Mouse (Mus musculus) activated CD4-positive, CD25-positive, alpha-beta regulatory T cell, adult 4 months (primary cell): ENCODE measurements around the gene Ankrd53. TPM values are rescaled to one million over a fixed set of nuclear protein-coding genes. Genes with fewer than 3 reads are reported as not detected.
A peak's percentile ranks its signal among the peaks of the same experiment; 100 is the strongest.
"Not testable (repeated sequence)": the region's sequence is repeated elsewhere in the genome, so short reads cannot be mapped to it uniquely, and the experiment has no call there.

Experiments
- ATAC-seq: one replicate; pipeline ENCODE4 v1.8.0; 2017
- polyA plus RNA-seq, 2 experiments: library from polyadenylated mRNA; unstranded; fragments of 100-300 nt; shearing (Covaris generic); gene quantifications; one replicate each; pipeline ENCODE4 v1.2.1; 2017

The Ankrd53 gene
- polyA plus RNA-seq, 2 experiments from 2014 or later = not detected

GRCm38 (mm10) chr6:83768485-83768884, 6.0 kb downstream of the Ankrd53 start:
- ATAC-seq = no peak

GRCm38 (mm10) chr6:83774126-83774525, 11.7 kb downstream of the Ankrd53 start:
- no peak for ATAC-seq

- peak; percentile 24 for ATAC-seq
Observed at GRCm38 (mm10) chr6:83774781-83775563, 12.5 kb downstream of the Ankrd53 start.

- peak; percentile 89 for ATAC-seq
Observed at GRCm38 (mm10) chr6:83775638-83776293, 13.3 kb downstream of the Ankrd53 start, which contains the start of gene Tex261. Gene Tex261, minus strand, starts transcription at chr6:83775813.

- no peak for ATAC-seq
Observed at GRCm38 (mm10) chr6:83778306-83778705, 15.9 kb downstream of the Ankrd53 start.

GRCm38 (mm10) chr6:83779026-83779425, 16.6 kb downstream of the Ankrd53 start:
- ATAC-seq = no peak

GRCm38 (mm10) chr6:83786426-83786825, 24.0 kb downstream of the Ankrd53 start:
- ATAC-seq = no peak

- no peak for ATAC-seq
Observed at GRCm38 (mm10) chr6:83788554-83788953, 26.1 kb downstream of the Ankrd53 start.

GRCm38 (mm10) chr6:83790533-83790932, 28.1 kb downstream of the Ankrd53 start:
- not testable (repeated sequence) for ATAC-seq

GRCm38 (mm10) chr6:83791251-83791890, 28.9 kb downstream of the Ankrd53 start:
- no peak for ATAC-seq

GRCm38 (mm10) chr6:83794760-83795296, 32.4 kb downstream of the Ankrd53 start, which contains the start of gene Nagk:
Gene Nagk, plus strand, starts transcription at chr6:83794982.
- peak; percentile 95 for ATAC-seq

GRCm38 (mm10) chr6:83795492-83795900, 33.1 kb downstream of the Ankrd53 start:
- ATAC-seq = no peak

GRCm38 (mm10) chr6:83796686-83797085, 34.2 kb downstream of the Ankrd53 start:
- no peak for ATAC-seq

- ATAC-seq = no peak
Observed at GRCm38 (mm10) chr6:83802033-83802432, 39.6 kb downstream of the Ankrd53 start.

- no peak for ATAC-seq
Observed at GRCm38 (mm10) chr6:83802846-83803245, 40.4 kb downstream of the Ankrd53 start.

GRCm38 (mm10) chr6:83815801-83816200, 53.4 kb downstream of the Ankrd53 start:
- ATAC-seq = no peak

Other genes with a start within 250 kb of the Ankrd53 start
- 10 to 100 TPM; 36.5 to 47.4 TPM for gene Actg2, start 226.4 kb upstream of the Ankrd53 start, polyA plus RNA-seq
- gene Stambp, start 189.9 kb upstream of the Ankrd53 start, polyA plus RNA-seq = 10 to 100 TPM; 30.5 to 38.9 TPM
- gene Clec4f, start 106.5 kb upstream of the Ankrd53 start, polyA plus RNA-seq = not detected
- not detected for gene Cd207, start 84.8 kb upstream of the Ankrd53 start, polyA plus RNA-seq
- under 1 TPM in 1 of 2 experiments, not detected in 1; 0.45 TPM for gene Vax2, start 51.4 kb upstream of the Ankrd53 start, polyA plus RNA-seq
- not detected for gene Atp6v1b1, start 19.7 kb upstream of the Ankrd53 start, polyA plus RNA-seq
- gene Tex261, start 13.2 kb downstream of the Ankrd53 start, polyA plus RNA-seq = 10 to 100 TPM; 76.3 to 79.6 TPM
- gene Nagk, start 32.3 kb downstream of the Ankrd53 start, polyA plus RNA-seq = 10 to 100 TPM; 23.0 to 27.9 TPM
- gene Paip2b, start 69.1 kb downstream of the Ankrd53 start, polyA plus RNA-seq = 10 to 100 TPM; 17.3 to 18.2 TPM
- gene Zfp638, start 104.5 kb downstream of the Ankrd53 start, polyA plus RNA-seq = 100 to 1,000 TPM; 114 to 116 TPM
- not detected for gene Dysf, start 245.9 kb downstream of the Ankrd53 start, polyA plus RNA-seq